Mouse (Mus musculus): ENCODE measurements around the gene Slc25a24.

Slc25a24 gene

DNA sequence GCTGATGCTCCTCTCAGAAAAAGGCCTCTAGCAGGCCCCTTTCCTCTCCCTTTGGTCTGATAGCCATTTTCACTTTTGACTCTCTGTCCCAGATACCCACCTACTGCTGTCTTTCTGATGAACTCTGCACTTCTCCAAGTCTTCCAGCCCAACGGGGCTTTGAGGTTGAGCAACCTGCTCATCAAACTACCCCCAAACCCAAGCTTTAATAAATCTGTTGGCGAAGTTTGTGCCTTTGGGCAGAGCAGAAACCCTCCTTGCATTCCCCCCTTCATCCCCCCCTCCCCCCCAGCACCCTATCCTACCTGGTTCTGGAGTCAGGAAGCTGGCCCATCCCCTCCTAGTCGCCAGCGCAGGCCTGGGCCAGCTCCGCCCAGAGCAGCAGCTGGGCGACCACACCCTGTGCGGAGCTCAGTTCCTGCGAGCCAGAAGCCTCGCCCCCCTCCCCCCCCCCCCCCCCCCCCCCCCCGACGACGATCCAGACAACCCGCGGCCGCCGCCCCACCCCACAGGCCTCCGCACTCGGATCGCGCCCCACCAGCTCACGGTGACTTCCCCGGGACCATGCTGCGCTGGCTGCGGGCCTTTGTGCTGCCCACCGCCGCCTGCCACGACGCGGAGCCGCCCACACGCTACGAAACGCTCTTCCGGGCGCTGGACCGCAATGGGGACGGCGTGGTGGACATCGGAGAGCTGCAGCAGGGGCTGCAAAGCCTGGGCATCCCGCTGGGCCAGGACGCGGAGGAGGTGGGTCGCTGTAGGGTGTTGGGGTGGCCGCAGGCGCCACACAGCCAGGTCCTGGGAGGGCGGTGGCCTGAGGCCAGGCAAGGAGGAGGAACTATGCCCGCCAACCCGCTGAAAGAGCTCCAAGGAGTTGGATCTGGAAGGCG is at the start of gene Slc25a24:
Slc25a24 (plus strand) TSS at position 509 of the 890 bp plus-strand sequence.
- DNase-seq = peak; percentile 14

DNA sequence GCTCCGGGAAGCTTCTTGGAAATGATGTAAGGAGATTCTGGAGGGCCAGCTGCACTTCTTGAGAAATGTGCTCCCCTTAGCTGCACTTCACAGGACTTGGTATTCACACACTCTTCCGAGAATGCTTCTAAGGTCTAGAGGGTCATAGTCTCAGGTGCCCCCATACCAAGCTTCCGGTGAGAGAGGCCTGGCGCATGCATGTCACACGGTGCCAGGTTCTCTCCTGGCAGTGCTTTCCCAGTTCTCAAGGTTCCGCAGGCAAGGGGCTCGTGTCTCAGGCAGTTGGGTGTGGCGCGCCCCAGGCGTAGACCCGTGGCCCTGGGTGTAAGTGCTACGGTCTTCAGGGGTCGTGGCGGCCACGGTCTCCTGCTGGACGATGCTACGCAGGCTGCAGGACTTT is 42.8 kb upstream of the Slc25a24 start, which contains the start of gene Slc25a54:
Slc25a54 (plus strand) TSS at position 301 of the 400 bp plus-strand sequence.
- DNase-seq = no peak

DNA sequence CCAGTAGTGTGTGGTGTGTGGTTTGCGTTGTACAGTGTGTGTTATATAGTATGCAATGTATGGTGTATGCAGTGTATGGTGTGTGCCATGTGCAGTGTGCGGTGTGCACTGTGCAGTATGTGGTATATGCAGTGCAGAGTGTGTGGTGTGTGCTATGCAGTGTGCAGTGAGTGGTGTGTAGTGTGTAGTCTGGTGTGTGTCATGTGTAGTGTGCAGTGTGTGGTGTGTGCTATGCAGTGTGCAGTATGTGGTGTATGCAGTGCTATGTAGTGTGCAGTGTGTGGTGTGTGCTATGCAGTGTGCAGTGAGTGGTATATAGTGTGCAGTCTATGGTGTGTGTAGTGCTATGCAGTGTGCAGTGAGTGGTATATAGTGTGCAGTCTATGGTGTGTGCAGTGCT is 38.5 kb upstream of the Slc25a24 start:
- no peak for DNase-seq

DNA sequence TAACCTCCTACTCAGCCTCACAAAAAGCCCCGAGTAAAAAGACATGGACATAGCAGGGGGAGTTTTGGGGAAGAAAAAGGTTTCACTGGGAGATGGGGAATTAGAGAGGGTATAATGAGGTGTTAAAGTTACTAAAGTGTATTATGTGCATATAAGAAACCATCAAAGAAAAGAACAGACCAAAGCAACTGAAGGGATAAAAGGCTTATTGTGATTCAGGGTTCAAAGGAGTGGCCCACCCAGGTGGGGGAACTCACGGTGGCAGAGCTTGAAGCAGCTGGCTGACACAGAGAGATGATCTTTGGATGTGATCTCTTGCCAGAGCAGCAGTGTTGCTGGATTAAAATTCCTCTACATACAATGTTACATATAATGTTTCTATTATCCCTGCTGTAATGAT is 34.5 kb upstream of the Slc25a24 start:
- DNase-seq = no peak

DNA sequence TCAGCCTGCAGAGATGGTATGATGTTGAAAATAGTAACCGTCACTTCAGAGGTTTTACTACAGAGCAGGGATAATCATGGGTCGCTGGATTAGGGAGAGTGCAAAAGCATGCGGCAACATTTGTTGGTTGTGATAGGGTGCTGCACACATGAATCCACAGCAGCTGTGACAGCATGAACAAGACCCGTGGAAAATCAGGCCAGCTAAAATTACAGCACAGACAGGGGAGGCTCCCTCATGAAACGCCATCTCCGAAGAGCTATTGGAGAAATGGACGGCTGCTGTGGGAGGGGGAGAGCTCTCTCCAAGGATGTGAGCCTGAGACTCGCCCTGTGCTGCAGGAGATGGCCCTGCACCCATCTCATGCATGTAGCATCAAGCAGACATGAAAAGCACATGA is 18.2 kb upstream of the Slc25a24 start:
- no peak for DNase-seq

DNA sequence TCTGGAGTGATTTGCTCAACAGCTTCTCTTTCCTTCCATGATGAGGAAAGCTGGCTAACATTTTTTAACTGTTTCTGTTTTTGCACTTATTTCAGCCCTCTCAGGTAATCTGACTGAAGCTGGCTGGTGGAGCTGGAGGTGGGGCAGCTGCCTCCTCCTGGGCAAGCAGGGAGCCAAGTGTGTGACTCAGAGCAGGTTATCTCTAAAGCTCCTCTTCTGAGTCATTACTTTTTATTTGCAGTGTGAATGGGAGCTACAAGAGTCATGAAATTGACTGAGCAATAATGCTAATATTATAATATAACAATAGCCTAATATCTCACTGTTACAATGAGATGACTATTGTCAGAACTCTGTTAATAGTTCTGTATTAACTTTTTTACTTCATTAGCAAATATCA is 5.8 kb upstream of the Slc25a24 start:
- no peak for DNase-seq

DNA sequence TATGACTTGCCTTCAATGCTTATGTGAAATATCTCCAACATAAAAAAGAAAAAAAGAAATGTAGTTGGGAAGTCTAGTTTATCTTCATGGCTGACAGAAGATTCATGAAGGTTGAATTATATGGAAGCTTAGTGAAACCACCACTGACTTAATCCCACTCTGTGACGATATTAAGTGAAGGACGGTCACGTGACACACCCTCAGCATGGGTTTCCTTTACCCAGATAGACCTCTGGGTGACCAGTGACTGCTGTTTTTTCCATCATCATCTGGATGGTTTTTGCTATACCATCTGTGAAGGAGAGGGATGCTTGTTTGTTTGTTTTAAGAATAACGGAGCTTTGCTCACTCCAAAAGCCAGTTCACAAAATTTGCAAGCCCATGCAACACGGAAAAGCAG is 3.4 kb upstream of the Slc25a24 start:
- no peak for DNase-seq

DNA sequence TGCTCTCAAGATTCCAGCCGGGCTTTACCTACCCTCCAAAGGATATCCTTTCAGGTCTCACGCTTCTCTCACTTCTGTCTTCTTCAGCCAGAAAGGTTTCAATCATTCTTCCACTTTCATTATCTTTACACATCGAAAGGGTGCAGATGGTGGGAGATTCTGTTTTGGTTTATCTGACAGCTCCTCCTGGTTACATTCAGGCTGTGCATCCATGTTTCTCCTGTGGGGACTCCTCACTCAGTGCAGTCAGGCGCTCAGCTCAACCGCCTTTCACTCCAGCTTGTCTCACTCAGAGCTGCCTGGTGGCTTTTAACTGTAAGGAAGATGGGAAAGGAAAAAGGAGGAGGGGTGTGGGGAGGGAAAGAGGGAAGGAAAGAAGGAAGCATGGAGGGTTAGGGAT is 3.0 kb upstream of the Slc25a24 start:
- DNase-seq = no peak

DNA sequence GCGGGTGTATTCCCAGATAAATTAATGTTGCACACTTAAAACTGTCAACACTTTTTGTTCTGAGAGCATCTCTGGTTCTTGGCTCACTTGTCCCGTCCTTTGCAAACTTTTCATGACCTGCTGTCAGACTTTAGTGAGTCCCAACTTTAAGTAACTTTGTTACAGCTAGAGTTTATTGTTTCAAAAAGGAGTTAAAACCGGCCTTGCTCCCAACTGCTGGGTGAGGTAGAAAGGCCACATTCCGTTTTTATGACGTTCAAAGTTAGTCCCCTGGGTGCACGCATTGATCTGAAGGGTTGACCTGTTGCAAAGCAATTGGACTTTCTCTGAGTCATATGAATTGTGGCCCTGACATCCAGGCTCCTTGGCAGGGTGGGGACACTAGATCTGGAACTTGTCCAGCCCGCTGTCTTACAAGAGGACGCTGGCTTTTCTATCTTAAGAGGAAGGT is 607 bp downstream of the Slc25a24 start:
- DNase-seq = no peak

DNA sequence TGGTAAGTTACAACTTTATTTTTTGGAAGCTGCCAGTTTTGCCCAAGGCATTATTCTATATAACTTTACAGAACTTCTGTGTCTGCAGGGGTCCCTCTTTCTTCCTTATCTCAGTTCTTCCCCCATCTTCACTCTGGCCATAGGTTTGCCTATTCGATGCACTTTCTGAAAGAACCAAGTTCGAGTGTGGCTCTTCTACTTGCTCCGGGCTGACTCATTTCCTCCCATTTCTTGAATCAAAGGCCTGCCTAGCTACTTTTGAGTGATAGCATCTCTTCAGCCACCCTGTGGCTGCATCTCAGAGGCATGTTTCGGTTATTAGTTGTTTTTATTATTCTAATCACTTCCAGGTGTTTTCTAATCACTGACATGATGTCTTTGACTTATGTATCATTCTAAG is 1.1 kb downstream of the Slc25a24 start:
- DNase-seq = no peak

DNA sequence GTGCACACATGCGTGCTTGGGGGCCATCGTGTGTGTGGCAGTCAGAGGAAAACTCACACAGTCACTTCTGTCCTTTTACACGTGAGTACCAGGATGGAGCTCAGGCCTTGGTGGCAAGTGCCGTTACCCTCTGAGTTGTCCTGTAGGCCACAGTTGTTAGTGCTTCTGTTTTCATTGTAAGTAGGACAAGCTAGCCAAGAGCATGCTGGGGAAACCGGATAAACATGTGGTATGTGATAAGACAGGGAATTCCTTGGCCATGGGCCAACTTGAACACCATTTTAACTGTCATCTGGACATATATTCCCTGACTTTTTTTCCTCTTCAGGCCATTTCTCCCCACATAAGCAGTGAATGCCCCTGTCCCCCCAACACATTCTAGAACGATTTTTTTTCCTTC is 2.6 kb downstream of the Slc25a24 start:
- DNase-seq = no peak

DNA sequence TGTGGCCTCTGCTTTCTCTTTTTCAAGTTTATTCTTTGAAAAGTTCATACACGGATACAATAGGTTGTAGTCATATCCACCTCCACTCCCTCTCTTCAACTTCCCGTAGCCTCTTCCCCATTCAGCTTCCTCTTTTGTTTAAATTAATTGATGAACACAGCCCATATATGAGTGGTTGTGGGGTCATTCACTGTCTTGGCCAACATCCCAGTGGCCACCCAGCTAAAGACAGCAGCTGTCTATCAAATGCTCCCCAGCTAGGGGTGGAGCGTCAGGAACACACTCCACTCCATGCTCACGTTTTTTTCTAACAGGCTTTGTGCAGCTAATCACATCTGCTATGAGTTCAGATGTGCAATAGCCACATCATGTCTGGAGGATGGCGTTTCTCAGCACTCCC is 6.8 kb downstream of the Slc25a24 start:
- DNase-seq = no peak

DNA sequence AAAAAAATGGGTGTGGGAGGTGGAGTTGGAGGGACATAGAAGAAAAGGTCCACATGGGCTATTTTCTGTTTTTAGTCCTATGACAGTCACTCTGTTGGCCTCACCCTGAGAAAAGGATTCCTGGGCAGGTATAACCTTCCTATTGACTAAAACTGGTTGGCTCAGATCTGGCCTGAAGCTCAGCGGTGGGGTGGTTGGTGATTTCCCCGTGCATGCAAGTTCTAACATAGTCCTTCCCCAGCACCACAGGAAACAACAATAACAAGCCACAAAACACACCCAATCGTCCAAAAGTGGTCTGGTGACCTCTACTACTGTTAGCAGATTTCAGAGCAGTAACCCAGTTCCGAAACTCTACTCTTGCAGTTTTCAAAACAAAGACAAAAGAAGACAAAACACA is 10.0 kb downstream of the Slc25a24 start:
- DNase-seq = no peak

DNA sequence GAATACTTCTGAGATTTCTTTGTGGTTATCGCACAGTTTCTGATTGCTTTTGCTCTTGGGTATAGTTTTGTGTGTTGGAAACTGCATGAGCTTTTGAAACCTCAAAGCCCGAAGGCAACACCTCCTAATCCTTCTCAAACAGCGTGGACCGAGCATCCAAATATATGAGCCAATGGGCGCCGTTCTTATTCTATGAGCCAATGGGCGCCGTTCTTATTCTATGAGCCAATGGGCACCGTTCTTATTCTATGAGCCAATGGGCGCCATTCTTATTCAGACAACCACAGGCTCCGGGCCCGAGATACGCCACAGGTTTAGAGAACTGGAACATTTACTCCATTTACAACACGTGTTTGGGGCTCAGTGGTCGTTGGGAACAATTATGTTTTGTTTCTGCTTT is 11.1 kb downstream of the Slc25a24 start:
- no peak for DNase-seq

DNA sequence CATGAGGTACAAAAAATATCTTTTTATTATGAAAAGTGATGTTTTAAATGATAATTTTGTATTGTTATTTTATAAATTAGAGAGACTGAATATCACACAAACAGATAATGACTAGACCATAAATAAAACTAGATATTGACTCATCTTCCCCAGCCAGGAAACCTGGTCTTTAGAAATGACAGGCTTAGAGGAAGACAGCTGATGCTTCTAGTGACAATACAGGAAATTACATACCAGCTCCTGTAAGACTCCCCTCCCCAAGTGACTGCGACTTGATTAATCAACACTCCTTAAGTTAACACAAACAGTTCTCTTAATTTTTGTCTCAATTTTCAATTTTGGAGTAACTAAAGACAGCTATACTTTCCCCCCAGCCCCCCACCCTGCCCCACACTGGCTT is 12.4 kb downstream of the Slc25a24 start:
- DNase-seq = no peak

DNA sequence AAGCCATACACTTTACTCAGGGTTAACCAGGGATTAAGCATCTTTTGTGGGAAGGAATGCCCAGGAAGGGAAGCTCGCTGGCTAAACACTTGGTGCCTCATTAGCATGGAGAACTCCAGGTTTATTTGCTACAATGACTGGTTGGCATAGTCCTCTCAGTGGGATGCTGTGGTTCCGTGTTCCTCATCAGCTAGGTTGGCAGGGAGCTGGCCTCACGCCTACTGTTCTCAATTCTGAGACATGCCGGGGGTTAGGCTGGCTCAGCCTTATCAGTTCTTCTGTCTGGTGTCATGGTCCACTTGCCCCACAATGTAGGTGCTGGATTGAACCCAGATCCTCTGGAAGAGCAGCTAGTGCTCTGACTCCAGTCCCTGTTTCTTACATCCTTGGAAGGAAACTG is 29.6 kb downstream of the Slc25a24 start:
- no peak for DNase-seq

DNA sequence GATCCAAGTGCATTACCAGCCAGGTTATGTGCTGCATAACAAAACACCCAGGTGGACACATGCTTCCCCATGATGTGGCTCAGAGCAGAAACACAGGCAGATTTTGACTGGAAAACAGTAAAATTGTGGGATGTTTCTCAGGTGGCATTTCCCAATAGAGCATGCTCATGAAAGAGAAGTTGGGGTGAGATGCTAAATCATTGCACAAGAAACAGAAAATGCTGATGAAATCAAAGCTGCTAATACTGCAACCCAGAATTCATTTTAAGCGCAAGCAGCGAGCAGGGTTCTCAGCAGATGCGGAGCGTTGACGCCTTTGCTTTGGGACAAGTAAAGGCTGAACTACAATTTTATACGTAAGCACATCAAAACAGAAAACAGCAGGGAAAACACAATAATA is 30.5 kb downstream of the Slc25a24 start:
- DNase-seq = no peak

DNA sequence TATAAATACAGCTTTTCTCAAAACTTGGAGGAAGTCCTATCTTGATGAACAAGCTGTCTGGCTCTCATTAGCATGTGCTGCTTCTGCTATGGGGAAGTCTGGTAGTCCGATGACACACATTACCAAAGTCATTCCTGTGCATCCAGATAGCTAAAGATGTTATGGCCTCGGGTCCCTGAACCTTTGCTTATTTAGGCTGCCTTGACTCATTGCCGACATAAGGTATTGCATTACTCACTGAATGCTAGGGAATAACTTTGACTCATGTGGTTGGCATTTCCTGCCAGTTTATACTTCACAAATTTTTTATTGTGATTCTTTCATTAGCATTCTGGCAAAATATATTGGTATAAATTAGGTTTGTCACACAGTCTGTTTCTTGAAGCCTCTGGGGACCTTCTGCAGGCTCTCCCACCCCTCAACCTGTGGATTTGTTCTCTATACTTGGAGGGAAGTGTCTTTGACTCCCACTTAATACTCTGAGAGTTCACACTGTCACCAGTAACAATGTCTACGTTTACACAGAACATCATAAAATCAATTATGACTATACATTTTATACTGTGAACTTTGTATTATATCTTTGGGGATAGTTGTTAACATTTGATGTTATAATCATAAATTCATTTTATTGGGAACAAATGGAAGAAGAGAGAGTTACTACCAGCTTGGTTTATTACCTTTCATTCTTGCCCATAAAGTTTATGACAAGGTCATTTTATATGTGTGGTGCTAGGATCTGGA is 33.1 kb downstream of the Slc25a24 start:
- no peak for DNase-seq

DNA sequence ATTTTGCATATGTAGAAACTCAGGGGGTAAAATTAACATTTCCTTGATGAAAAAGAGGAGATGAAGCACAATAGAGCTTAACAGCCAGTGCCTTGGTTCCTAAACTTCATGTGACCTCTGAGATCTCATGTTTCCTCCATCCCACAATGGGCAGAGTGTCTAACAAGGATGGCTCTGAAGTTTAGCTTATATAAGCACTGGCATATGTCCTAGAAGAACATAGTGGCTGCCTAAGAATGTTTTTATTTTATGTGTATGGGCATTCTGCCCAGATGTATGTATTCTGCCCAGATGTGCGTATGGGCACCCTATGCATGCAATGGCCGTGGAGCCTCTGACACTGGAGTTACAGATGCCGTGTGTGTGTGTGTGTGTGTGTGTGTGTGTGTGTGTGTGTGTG is 34.5 kb downstream of the Slc25a24 start:
- no peak for DNase-seq

DNA sequence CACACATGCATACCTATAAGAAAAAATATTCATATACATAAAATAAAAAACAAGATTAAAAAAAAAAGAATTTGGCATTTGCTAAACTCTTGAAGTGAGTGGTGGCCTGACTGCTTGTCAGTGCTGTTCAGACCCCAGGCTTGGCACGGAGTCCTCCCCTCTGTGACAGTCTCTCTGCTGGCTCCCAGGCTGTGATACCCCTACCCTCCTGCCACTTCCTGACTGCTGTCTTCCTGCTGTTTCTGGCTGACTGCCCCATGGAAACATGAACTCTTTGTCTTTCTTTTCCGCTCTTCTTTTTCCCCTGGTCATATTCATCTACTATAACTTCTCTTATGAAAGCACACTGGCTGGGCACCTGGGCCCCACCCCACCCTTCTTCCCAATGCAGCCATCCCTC is 41.1 kb downstream of the Slc25a24 start:
- DNase-seq = no peak

DNA sequence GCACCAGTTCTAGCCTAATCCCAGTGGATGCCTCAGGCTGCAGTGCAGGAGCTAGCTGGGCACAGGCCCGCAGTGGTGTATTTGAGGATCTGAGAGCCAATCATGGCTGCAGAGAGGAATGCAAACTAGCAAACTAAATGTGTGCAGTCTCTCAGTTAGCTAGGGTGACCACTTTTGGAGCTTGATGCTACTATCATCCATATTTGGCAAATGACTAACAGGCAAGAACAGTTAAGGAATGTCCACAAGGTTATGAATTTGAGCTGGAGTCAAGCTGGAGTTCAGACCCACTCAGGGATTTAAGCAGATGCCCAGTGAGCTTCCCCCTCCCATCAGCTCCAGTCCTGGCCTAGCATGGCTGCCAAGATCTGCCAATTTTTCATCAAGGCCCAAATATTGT is 41.7 kb downstream of the Slc25a24 start:
- DNase-seq = no peak

DNA sequence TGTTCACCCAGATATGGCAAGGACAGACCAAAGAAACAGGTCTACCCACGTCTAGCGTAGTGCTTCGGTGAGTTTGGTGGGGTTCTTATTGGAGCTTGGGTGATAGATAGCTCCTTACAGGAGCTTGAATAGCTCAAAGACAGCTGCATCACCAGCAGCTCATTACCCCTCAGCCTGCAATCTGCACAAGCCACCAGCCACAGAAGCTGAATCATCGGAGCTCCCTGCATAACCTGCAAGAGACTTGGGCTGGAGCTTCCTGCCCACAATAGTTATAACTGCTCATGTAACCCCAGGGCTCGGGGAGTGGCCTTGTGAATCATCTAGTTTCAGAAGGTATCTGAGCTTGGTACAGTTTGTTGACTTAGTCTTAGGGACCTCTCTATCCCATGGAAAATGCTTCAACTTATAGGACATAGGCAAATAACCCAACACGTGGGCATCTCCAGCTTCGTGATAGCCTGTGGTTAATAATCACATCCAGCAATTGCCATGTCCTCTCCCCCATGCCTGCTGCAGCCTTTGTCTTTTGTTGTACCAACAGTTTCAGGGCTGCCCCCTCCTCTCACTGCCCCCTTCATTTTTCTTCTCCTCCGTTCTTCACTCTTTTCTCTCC is 42.4 kb downstream of the Slc25a24 start:
- DNase-seq = no peak

DNA sequence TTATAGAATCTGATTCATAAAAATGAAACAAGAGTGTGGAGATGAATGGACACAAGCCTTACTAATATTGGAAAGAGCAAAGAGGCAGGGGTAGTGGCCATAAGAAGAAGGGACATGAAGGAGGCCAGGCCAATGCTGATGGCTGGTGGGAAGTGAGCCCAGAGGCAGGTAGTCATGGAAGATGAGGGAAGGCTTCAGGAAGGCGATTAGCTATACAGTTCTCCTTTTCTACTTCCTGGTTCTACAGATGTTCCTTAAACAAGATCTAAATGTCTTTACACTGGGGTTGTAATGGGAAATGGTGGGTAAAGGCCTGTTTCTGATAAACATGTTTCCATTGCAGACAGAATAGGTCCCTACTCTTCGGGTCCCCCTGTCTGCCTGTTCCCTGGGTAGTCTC is 46.2 kb downstream of the Slc25a24 start:
- no peak for DNase-seq
